Mouse (Mus musculus): ENCODE measurements around the gene Fbxo47. TPM values are rescaled to one million over a fixed set of nuclear protein-coding genes. Genes with fewer than 3 reads are reported as not detected.

Gene Fbxo47
- polyA plus RNA-seq, 1 experiment from 2014 or later = 0.66 TPM

GRCm38 (mm10) chr11:97811569-97812362 lies 72.2 kb downstream of the Fbxo47 start:
- no peak for ATAC-seq (replicated peaks; ENCODE audit: insufficient number of reproducible peaks, low FRiP score, low TSS enrichment)
- no peaks in the 10 kb centered on the region for H3K9me3 ChIP-seq (replicated peaks; ENCODE audit: control insufficient read depth, low read length)
- peaks cover 3% of the 10 kb centered on the region; the same call in 1 of the 2 replicates for H3K36me3 ChIP-seq (ENCODE audit: control insufficient read depth, insufficient read depth, low read length)
- H3K27ac ChIP-seq (ENCODE audit: low read depth, low read length) = no peak overlapping the region
- H3K27me3 ChIP-seq (ENCODE audit: control insufficient read depth, insufficient read depth, low read length) = no peaks in the 10 kb centered on the region
- H3K9ac ChIP-seq (ENCODE audit: low read depth, low read length) = no peak overlapping the region
- no peak overlapping the region for H3K4me2 ChIP-seq
- no peak overlapping the region for H3K4me3 ChIP-seq (ENCODE audit: low read depth, low read length)
- WGBS (ENCODE audit: insufficient replicate concordance) = 46% methylated on average over 12 of the region's 13 CpGs
- H3K4me1 ChIP-seq (ENCODE audit: control insufficient read depth, insufficient read depth, low read length) = peaks cover 72% of the 10 kb centered on the region

GRCm38 (mm10) chr11:97810970-97811369 lies 73.0 kb downstream of the Fbxo47 start:
- no peak overlapping the region for H3K4me3 ChIP-seq (ENCODE audit: low read depth, low read length)
- H3K27ac ChIP-seq (ENCODE audit: low read depth, low read length) = no peak overlapping the region
- peaks cover 3% of the 10 kb centered on the region; the same call in 1 of the 2 replicates for H3K36me3 ChIP-seq (ENCODE audit: control insufficient read depth, insufficient read depth, low read length)
- H3K27me3 ChIP-seq (ENCODE audit: control insufficient read depth, insufficient read depth, low read length) = no peaks in the 10 kb centered on the region
- WGBS (ENCODE audit: insufficient replicate concordance) = 45% methylated on average over 3 of the region's 3 CpGs
- H3K9me3 ChIP-seq (replicated peaks; ENCODE audit: control insufficient read depth, low read length) = no peaks in the 10 kb centered on the region
- no peak overlapping the region for H3K4me2 ChIP-seq
- H3K9ac ChIP-seq (ENCODE audit: low read depth, low read length) = no peak overlapping the region
- no peak for ATAC-seq (replicated peaks; ENCODE audit: insufficient number of reproducible peaks, low FRiP score, low TSS enrichment)
- peaks cover 76% of the 10 kb centered on the region for H3K4me1 ChIP-seq (ENCODE audit: control insufficient read depth, insufficient read depth, low read length)

- Histone ChIP-seq H3K27me3 (ENCODE audit: control insufficient read depth, insufficient read depth, low read length) (no peaks in the 10 kb centered on the region), H3K4me1 (ENCODE audit: control insufficient read depth, insufficient read depth, low read length) (peaks cover 76% of the 10 kb centered on the region), H3K4me3 (ENCODE audit: low read depth, low read length) (no peak overlapping the region), H3K9me3 (replicated peaks; ENCODE audit: control insufficient read depth, low read length) (no peaks in the 10 kb centered on the region), H3K27ac (ENCODE audit: low read depth, low read length) (no peak overlapping the region), H3K9ac (ENCODE audit: low read depth, low read length) (no peak overlapping the region), H3K36me3 (ENCODE audit: control insufficient read depth, insufficient read depth, low read length) (peaks cover 3% of the 10 kb centered on the region; the same call in 1 of the 2 replicates), H3K4me2 (no peak overlapping the region)
- no peak for ATAC-seq (replicated peaks; ENCODE audit: insufficient number of reproducible peaks, low FRiP score, low TSS enrichment)
- WGBS (ENCODE audit: insufficient replicate concordance) = 54% methylated on average over 7 of the region's 7 CpGs
Observed at GRCm38 (mm10) chr11:97810356-97810755, 73.6 kb downstream of the Fbxo47 start.

- Histone ChIP-seq H3K9ac (ENCODE audit: low read depth, low read length) (peak overlapping the region; percentile 47), H3K27ac (ENCODE audit: low read depth, low read length) (peak overlapping the region; percentile 66), H3K4me2 (no peak overlapping the region), H3K9me3 (replicated peaks; ENCODE audit: control insufficient read depth, low read length) (no peaks in the 10 kb centered on the region), H3K4me3 (ENCODE audit: low read depth, low read length) (no peak overlapping the region), H3K4me1 (ENCODE audit: control insufficient read depth, insufficient read depth, low read length) (peaks cover 80% of the 10 kb centered on the region), H3K36me3 (ENCODE audit: control insufficient read depth, insufficient read depth, low read length) (peaks cover 3% of the 10 kb centered on the region; the same call in 1 of the 2 replicates), H3K27me3 (ENCODE audit: control insufficient read depth, insufficient read depth, low read length) (no peaks in the 10 kb centered on the region)
- ATAC-seq (replicated peaks; ENCODE audit: insufficient number of reproducible peaks, low FRiP score, low TSS enrichment) = no peak
- WGBS (ENCODE audit: insufficient replicate concordance) = 50% methylated on average over 7 of the region's 7 CpGs
Observed at GRCm38 (mm10) chr11:97809235-97810121, 74.5 kb downstream of the Fbxo47 start.

- no peak for ATAC-seq (replicated peaks; ENCODE audit: insufficient number of reproducible peaks, low FRiP score, low TSS enrichment)
- Histone ChIP-seq H3K4me3 (ENCODE audit: low read depth, low read length) (no peak overlapping the region), H3K9ac (ENCODE audit: low read depth, low read length) (peak overlapping the region; percentile 47), H3K27ac (ENCODE audit: low read depth, low read length) (peak overlapping the region; percentile 66), H3K36me3 (ENCODE audit: control insufficient read depth, insufficient read depth, low read length) (peaks cover 3% of the 10 kb centered on the region; the same call in 1 of the 2 replicates), H3K4me2 (no peak overlapping the region), H3K9me3 (replicated peaks; ENCODE audit: control insufficient read depth, low read length) (no peaks in the 10 kb centered on the region), H3K4me1 (ENCODE audit: control insufficient read depth, insufficient read depth, low read length) (peaks cover 88% of the 10 kb centered on the region), H3K27me3 (ENCODE audit: control insufficient read depth, insufficient read depth, low read length) (no peaks in the 10 kb centered on the region)
- 39% methylated on average over 5 of the region's 5 CpGs for WGBS (ENCODE audit: insufficient replicate concordance)
Observed at GRCm38 (mm10) chr11:97808621-97809234, 75.2 kb downstream of the Fbxo47 start.

GRCm38 (mm10) chr11:97808093-97808492 lies 75.9 kb downstream of the Fbxo47 start:
- Histone ChIP-seq H3K9ac (ENCODE audit: low read depth, low read length) (no peak overlapping the region), H3K9me3 (replicated peaks; ENCODE audit: control insufficient read depth, low read length) (no peaks in the 10 kb centered on the region), H3K36me3 (ENCODE audit: control insufficient read depth, insufficient read depth, low read length) (peaks cover 3% of the 10 kb centered on the region; the same call in 1 of the 2 replicates), H3K4me1 (ENCODE audit: control insufficient read depth, insufficient read depth, low read length) (peaks cover 86% of the 10 kb centered on the region), H3K4me3 (ENCODE audit: low read depth, low read length) (no peak overlapping the region), H3K27me3 (ENCODE audit: control insufficient read depth, insufficient read depth, low read length) (no peaks in the 10 kb centered on the region), H3K27ac (ENCODE audit: low read depth, low read length) (peak overlapping the region; percentile 58), H3K4me2 (peak overlapping the region; percentile 27; the same call in 1 of the 2 replicates)
- WGBS (ENCODE audit: insufficient replicate concordance) = 48% methylated on average over 2 of the region's 2 CpGs
- no peak for ATAC-seq (replicated peaks; ENCODE audit: insufficient number of reproducible peaks, low FRiP score, low TSS enrichment)

GRCm38 (mm10) chr11:97807626-97808025 lies 76.3 kb downstream of the Fbxo47 start:
- Histone ChIP-seq H3K27me3 (ENCODE audit: control insufficient read depth, insufficient read depth, low read length) (no peaks in the 10 kb centered on the region), H3K4me3 (ENCODE audit: low read depth, low read length) (no peak overlapping the region), H3K4me1 (ENCODE audit: control insufficient read depth, insufficient read depth, low read length) (peaks cover 83% of the 10 kb centered on the region), H3K9ac (ENCODE audit: low read depth, low read length) (no peak overlapping the region), H3K9me3 (replicated peaks; ENCODE audit: control insufficient read depth, low read length) (no peaks in the 10 kb centered on the region), H3K36me3 (ENCODE audit: control insufficient read depth, insufficient read depth, low read length) (peaks cover 3% of the 10 kb centered on the region; the same call in 1 of the 2 replicates), H3K4me2 (peak overlapping the region; percentile 27; the same call in 1 of the 2 replicates), H3K27ac (ENCODE audit: low read depth, low read length) (peak overlapping the region; percentile 58)
- no peak for ATAC-seq (replicated peaks; ENCODE audit: insufficient number of reproducible peaks, low FRiP score, low TSS enrichment)
- WGBS (ENCODE audit: insufficient replicate concordance) = 35% methylated on average over 6 of the region's 6 CpGs

- no peaks in the 10 kb centered on the region for H3K27me3 ChIP-seq (ENCODE audit: control insufficient read depth, insufficient read depth, low read length)
- H3K4me1 ChIP-seq (ENCODE audit: control insufficient read depth, insufficient read depth, low read length) = peaks cover 82% of the 10 kb centered on the region
- ATAC-seq (replicated peaks; ENCODE audit: insufficient number of reproducible peaks, low FRiP score, low TSS enrichment) = no peak
- H3K9me3 ChIP-seq (replicated peaks; ENCODE audit: control insufficient read depth, low read length) = no peaks in the 10 kb centered on the region
- 71% methylated on average over 7 of the region's 7 CpGs for WGBS (ENCODE audit: insufficient replicate concordance)
- H3K27ac ChIP-seq (ENCODE audit: low read depth, low read length) = no peak overlapping the region
- H3K36me3 ChIP-seq (ENCODE audit: control insufficient read depth, insufficient read depth, low read length) = peaks cover 3% of the 10 kb centered on the region; the same call in 1 of the 2 replicates
- H3K4me3 ChIP-seq (ENCODE audit: low read depth, low read length) = no peak overlapping the region
- H3K4me2 ChIP-seq = peak overlapping the region; percentile 70
- H3K9ac ChIP-seq (ENCODE audit: low read depth, low read length) = no peak overlapping the region
Observed at GRCm38 (mm10) chr11:97806613-97806964, 77.4 kb downstream of the Fbxo47 start.
